Mouse (Mus musculus): ENCODE measurements around the gene Ppm1g.

The Ppm1g gene

GRCm38 (mm10) chr5:31192939-31193630 lies 27.4 kb downstream of the Ppm1g start, which contains the start of the genes Snx17 and Eif2b4:
Snx17 (plus strand) TSS chr5:31193227.
Eif2b4 (minus strand) TSS chr5:31193430.
- in situ Hi-C loops (cut with MboI; ENCODE audit: low sequenced_read_pairs), result no loop called here

- in situ Hi-C loops (cut with MboI; ENCODE audit: low sequenced_read_pairs), result no loop called here
These were observed 28.2 kb downstream of the Ppm1g start for GRCm38 (mm10) chr5:31192045-31192938.

GRCm38 (mm10) chr5:31190201-31190600 lies 30.3 kb downstream of the Ppm1g start:
- in situ Hi-C loops (cut with MboI; ENCODE audit: low sequenced_read_pairs), result no loop called here

- in situ Hi-C loops (cut with MboI; ENCODE audit: low sequenced_read_pairs), result no loop called here
These were observed 32.2 kb downstream of the Ppm1g start for GRCm38 (mm10) chr5:31188223-31188840.

- in situ Hi-C loops (cut with MboI; ENCODE audit: low sequenced_read_pairs), result no loop called here
These were observed 36.8 kb downstream of the Ppm1g start for GRCm38 (mm10) chr5:31183678-31184077.

- in situ Hi-C loops (cut with MboI; ENCODE audit: low sequenced_read_pairs), result no loop called here
These were observed 39.2 kb downstream of the Ppm1g start for GRCm38 (mm10) chr5:31181183-31181770.

GRCm38 (mm10) chr5:31179766-31180630 lies 40.5 kb downstream of the Ppm1g start, which contains the start of the genes Gm29609 and Gtf3c2:
Gm29609 (minus strand) TSS chr5:31179911.
Gtf3c2 (minus strand) TSS chr5:31180144.
- in situ Hi-C loops (cut with MboI; ENCODE audit: low sequenced_read_pairs), result no loop called here

- in situ Hi-C loops (cut with MboI; ENCODE audit: low sequenced_read_pairs), result no loop called here
These were observed 41.2 kb downstream of the Ppm1g start for GRCm38 (mm10) chr5:31179301-31179765.

GRCm38 (mm10) chr5:31168630-31169029 lies 51.9 kb downstream of the Ppm1g start:
- in situ Hi-C loops (cut with MboI; ENCODE audit: low sequenced_read_pairs), result no loop called here

GRCm38 (mm10) chr5:31164878-31165277 lies 55.6 kb downstream of the Ppm1g start:
- in situ Hi-C loops (cut with MboI; ENCODE audit: low sequenced_read_pairs), result no loop called here

GRCm38 (mm10) chr5:31162462-31162861 lies 58.0 kb downstream of the Ppm1g start:
- in situ Hi-C loops (cut with MboI; ENCODE audit: low sequenced_read_pairs), result no loop called here

- in situ Hi-C loops (cut with MboI; ENCODE audit: low sequenced_read_pairs), result no loop called here
These were observed 66.3 kb downstream of the Ppm1g start, which contains the start of gene Mpv17 for GRCm38 (mm10) chr5:31154152-31154553. Mpv17 (minus strand) TSS chr5:31154251.

- in situ Hi-C loops (cut with MboI; ENCODE audit: low sequenced_read_pairs), result no loop called here
These were observed 66.9 kb downstream of the Ppm1g start for GRCm38 (mm10) chr5:31153516-31154151.

Measured in CH12F3 (cell line).